Mouse (Mus musculus) cerebellum, adult 2 months (tissue): ENCODE results near the gene Pbx1.

Experiments
- CTCF ChIP-seq: fragments of 200-500 bp; IDR thresholded peaks from 2 replicates; pipeline ENCODE4 v1.5.1; 2011; ENCODE audit warnings: low read depth, mild to moderate bottlenecking, control low read depth, low read length, moderate library complexity, borderline replicate concordance; ENCODE audit not compliant: insufficient read depth
- POLR2A ChIP-seq: fragments of 200-500 bp; IDR thresholded peaks from 2 replicates; pipeline ENCODE4 v1.6.1; 2011; ENCODE audit warnings: low read length, control low read depth, borderline replicate concordance; ENCODE audit not compliant: insufficient read depth

- TF ChIP-seq CTCF (no peak), POLR2A (no peak)
Observed at GRCm38 (mm10) chr1:168459426-168459825, 27.4 kb upstream of the Pbx1 start.
